Mouse (Mus musculus): Measurements from ENCODE around the gene Hist1h4a.
"Not testable (repeated sequence)": the region's sequence is repeated elsewhere in the genome, so short reads cannot be mapped to it uniquely, and the experiment has no call there.

The Hist1h4a gene

GRCm38 (mm10) chr13:23760972-23761864, at the start of gene Hist1h4a:
TSS of gene Hist1h4a (minus strand) at chr13:23761230.
- DNase-seq, result peak; percentile 100

GRCm38 (mm10) chr13:23806422-23807052, 45.5 kb upstream of the Hist1h4a start, which contains the start of gene Slc17a2:
TSS of gene Slc17a2 (plus strand) at chr13:23806993.
- DNase-seq, result peak; percentile 14

- DNase-seq, result no peak
Observed at GRCm38 (mm10) chr13:23804532-23804931, 43.5 kb upstream of the Hist1h4a start.

GRCm38 (mm10) chr13:23799405-23799804, 38.4 kb upstream of the Hist1h4a start:
- no peak for DNase-seq

- DNase-seq, result peak; percentile 68
Observed at GRCm38 (mm10) chr13:23792520-23792919, 31.5 kb upstream of the Hist1h4a start.

GRCm38 (mm10) chr13:23779025-23779424, 18.0 kb upstream of the Hist1h4a start:
- no peak for DNase-seq

GRCm38 (mm10) chr13:23778339-23778738, 17.3 kb upstream of the Hist1h4a start:
- DNase-seq, result no peak

GRCm38 (mm10) chr13:23772561-23773313, 11.7 kb upstream of the Hist1h4a start:
- peak; percentile 56 for DNase-seq

- DNase-seq, result not testable (repeated sequence)
Observed at GRCm38 (mm10) chr13:23769613-23770012, 8.6 kb upstream of the Hist1h4a start, which contains the start of gene Trim38. TSS of gene Trim38 (plus strand) at chr13:23769913.

GRCm38 (mm10) chr13:23768834-23769397, 7.9 kb upstream of the Hist1h4a start:
- no peak for DNase-seq

- no peak for DNase-seq
Observed at GRCm38 (mm10) chr13:23766772-23767171, 5.7 kb upstream of the Hist1h4a start.

GRCm38 (mm10) chr13:23765172-23765513, 4.1 kb upstream of the Hist1h4a start:
- DNase-seq, result no peak

GRCm38 (mm10) chr13:23764324-23765171, 3.5 kb upstream of the Hist1h4a start:
- no peak for DNase-seq

- peak; percentile 91 for DNase-seq
Observed at GRCm38 (mm10) chr13:23763586-23764323, 2.7 kb upstream of the Hist1h4a start, which contains the start of gene Hist1h1a. TSS of gene Hist1h1a (plus strand) at chr13:23763666.

GRCm38 (mm10) chr13:23763242-23763585, 2.2 kb upstream of the Hist1h4a start:
- DNase-seq, result no peak

GRCm38 (mm10) chr13:23761871-23762821, 1.1 kb upstream of the Hist1h4a start, which contains the start of gene Hist1h3a:
TSS of gene Hist1h3a (minus strand) at chr13:23762386.
- DNase-seq, result peak; percentile 72

GRCm38 (mm10) chr13:23760240-23760971, 624 bp downstream of the Hist1h4a start:
- DNase-seq, result no peak

- DNase-seq, result no peak
Observed at GRCm38 (mm10) chr13:23759916-23760239, 1.2 kb downstream of the Hist1h4a start.

GRCm38 (mm10) chr13:23759251-23759771, 1.7 kb downstream of the Hist1h4a start:
- no peak for DNase-seq
